Mouse (Mus musculus) liver, adult 10 weeks (tissue): ENCODE measurements around the gene Tex21. TPM values are rescaled to one million over a fixed set of nuclear protein-coding genes. Genes with fewer than 3 reads are reported as not detected.

ENCODE experiments used
- polyA plus RNA-seq: library from polyadenylated mRNA; stranded (reverse); fragments of 350-450 nt; fragmentation: Illumina TruSeq; extraction: RNeasy Lipid Tissue Mini Kit (QIAGEN cat#74804); gene quantifications from one replicate; pipeline ENCODE4 v1.2.3, GENCODE M21; 2014; ENCODE audit warnings: low read depth, low replicate concordance

The Tex21 gene
- polyA plus RNA-seq = not detected

GRCm38 (mm10) chr12:76246646-76247045 lies at the start of gene Tex21:
Gene Tex21 (minus strand): TSS chr12:76246746.

GRCm38 (mm10) chr12:76254725-76255498 lies 8.4 kb upstream of the Tex21 start, which contains the start of gene Mthfd1:
Gene Mthfd1 (plus strand): TSS chr12:76255298.

GRCm38 (mm10) chr12:76177000-76177863 lies 69.3 kb downstream of the Tex21 start, which contains the start of gene Esr2:
Gene Esr2 (minus strand): TSS chr12:76177259.

Other genes with a start within 250 kb of the Tex21 start
- not detected for gene Esr2, start 69.5 kb downstream of the Tex21 start, polyA plus RNA-seq
- 76.8 TPM for gene Mthfd1, start 8.6 kb upstream of the Tex21 start, polyA plus RNA-seq
- gene Akap5, start 78.1 kb upstream of the Tex21 start, polyA plus RNA-seq = 0.56 TPM
- 6.9 TPM for gene Zbtb25, start 122.9 kb upstream of the Tex21 start, polyA plus RNA-seq
- 3.5 TPM for gene Zbtb1, start 123.5 kb upstream of the Tex21 start, polyA plus RNA-seq
- 0.48 TPM for gene Hspa2, start 157.4 kb upstream of the Tex21 start, polyA plus RNA-seq
- not detected for gene Ppp1r36, start 170.8 kb upstream of the Tex21 start, polyA plus RNA-seq